Mouse (Mus musculus) C2C12 (cell line): Measurements from ENCODE around the gene Megf8.
"Not testable (repeated sequence)": the region's sequence is repeated elsewhere in the genome, so short reads cannot be mapped to it uniquely, and the experiment has no call there.

Source experiments
- CTCF ChIP-seq: IDR thresholded peaks from one replicate; pipeline ENCODE4 v1.5.1; 2011; ENCODE audit not compliant: control insufficient read depth, insufficient read depth, insufficient read length
- MAX ChIP-seq: IDR thresholded peaks from one replicate; pipeline ENCODE4 v1.6.1; 2011; ENCODE audit warnings: mild to moderate bottlenecking, control low read depth

GRCm38 (mm10) chr7:25399028-25399427 is 82.1 kb downstream of the Megf8 start:
- TF ChIP-seq MAX, CTCF: not testable (repeated sequence)
